Mouse (Mus musculus) frontal cortex, postnatal 36 days (tissue): ENCODE data around the gene Ddx51.

Experiments used
- DNase-seq, 2 experiments: peaks; one replicate each; pipeline ENCODE4 v3.0.0; 2022; ENCODE audit warnings: low spot score in 2 of 2

Ddx51 gene

GRCm38 (mm10) chr5:110652719-110653648, at the start of gene Ddx51, which contains the start of gene Noc4l:
Ddx51 (plus strand) TSS chr5:110653451.
Noc4l (minus strand) TSS chr5:110653417.
- DNase-seq = peak; percentile 93 to 96

GRCm38 (mm10) chr5:110604311-110604710, 48.9 kb upstream of the Ddx51 start:
- DNase-seq = no peak

- no peak for DNase-seq
These were observed 47.6 kb upstream of the Ddx51 start for GRCm38 (mm10) chr5:110605531-110606221.

GRCm38 (mm10) chr5:110607767-110608166, 45.5 kb upstream of the Ddx51 start:
- no peak for DNase-seq

GRCm38 (mm10) chr5:110608336-110608735, 44.9 kb upstream of the Ddx51 start:
- no peak for DNase-seq

GRCm38 (mm10) chr5:110608941-110609340, 44.3 kb upstream of the Ddx51 start:
- DNase-seq = no peak

- DNase-seq = no peak
These were observed 43.8 kb upstream of the Ddx51 start for GRCm38 (mm10) chr5:110609425-110609824.

GRCm38 (mm10) chr5:110609868-110610267, 43.4 kb upstream of the Ddx51 start:
- DNase-seq = no peak

- no peak for DNase-seq
These were observed 42.8 kb upstream of the Ddx51 start for GRCm38 (mm10) chr5:110610484-110610883.

- DNase-seq = peak in 1 of 2 experiments; percentile 30
These were observed 41.7 kb upstream of the Ddx51 start for GRCm38 (mm10) chr5:110611435-110612158.

- DNase-seq = no peak
These were observed 34.0 kb upstream of the Ddx51 start for GRCm38 (mm10) chr5:110619226-110619625.

GRCm38 (mm10) chr5:110624319-110624718, 28.9 kb upstream of the Ddx51 start:
- DNase-seq = no peak

- DNase-seq = peak in 1 of 2 experiments; percentile 38
These were observed 25.9 kb upstream of the Ddx51 start for GRCm38 (mm10) chr5:110627351-110627750.

- DNase-seq = no peak
These were observed 25.1 kb upstream of the Ddx51 start for GRCm38 (mm10) chr5:110628156-110628555.

- no peak for DNase-seq
These were observed 23.6 kb upstream of the Ddx51 start for GRCm38 (mm10) chr5:110629525-110630120.

GRCm38 (mm10) chr5:110635951-110636707, 17.1 kb upstream of the Ddx51 start:
- peak in 1 of 2 experiments; percentile 32 for DNase-seq

GRCm38 (mm10) chr5:110638306-110639074, 14.8 kb upstream of the Ddx51 start:
- DNase-seq = no peak

- DNase-seq = peak; percentile 77 to 88
These were observed 13.8 kb upstream of the Ddx51 start for GRCm38 (mm10) chr5:110639459-110639858.

GRCm38 (mm10) chr5:110646377-110646776, 6.9 kb upstream of the Ddx51 start:
- DNase-seq = no peak

GRCm38 (mm10) chr5:110653686-110654085, 435 bp downstream of the Ddx51 start:
- DNase-seq = no peak
